Mouse (Mus musculus): Measurements from ENCODE around the gene Gm49510. TPM values are rescaled to one million over a fixed set of nuclear protein-coding genes. Genes with fewer than 3 reads are reported as not detected.
A peak's percentile ranks its signal among the peaks of the same experiment; 100 is the strongest.

Gm49510 gene
- polyA plus RNA-seq, 1 experiment from 2014 or later = not detected

- Histone ChIP-seq H3K9ac (ENCODE audit: low read depth, low read length) (peak overlapping the region; percentile 58), H3K36me3 (ENCODE audit: control insufficient read depth, insufficient read depth, low read length) (no peaks in the 10 kb centered on the region), H3K4me1 (ENCODE audit: control insufficient read depth, insufficient read depth, low read length) (peaks cover 11% of the 10 kb centered on the region), H3K9me3 (replicated peaks; ENCODE audit: control insufficient read depth, low read length, poor library complexity, severe bottlenecking) (no peaks in the 10 kb centered on the region), H3K27ac (ENCODE audit: low read length) (no peak overlapping the region), H3K4me3 (ENCODE audit: low read depth, low read length) (peak overlapping the region; percentile 29), H3K27me3 (ENCODE audit: control insufficient read depth, insufficient read depth, low read depth, low read length) (peaks cover 5% of the 10 kb centered on the region), H3K4me2 (ENCODE audit: low read length) (peak overlapping the region; percentile 61)
- ATAC-seq = no peak
- 2% methylated on average over 26 of the region's 35 CpGs for WGBS
Observed at GRCm38 (mm10) chr15:78927788-78928457, 28.5 kb downstream of the Gm49510 start.

GRCm38 (mm10) chr15:78928539-78928938 is 29.1 kb downstream of the Gm49510 start:
- Histone ChIP-seq H3K9me3 (replicated peaks; ENCODE audit: control insufficient read depth, low read length, poor library complexity, severe bottlenecking) (no peaks in the 10 kb centered on the region), H3K4me2 (ENCODE audit: low read length) (peak overlapping the region; percentile 61), H3K27ac (ENCODE audit: low read length) (no peak overlapping the region), H3K27me3 (ENCODE audit: control insufficient read depth, insufficient read depth, low read depth, low read length) (peaks cover 5% of the 10 kb centered on the region), H3K4me3 (ENCODE audit: low read depth, low read length) (no peak overlapping the region), H3K9ac (ENCODE audit: low read depth, low read length) (no peak overlapping the region), H3K36me3 (ENCODE audit: control insufficient read depth, insufficient read depth, low read length) (no peaks in the 10 kb centered on the region), H3K4me1 (ENCODE audit: control insufficient read depth, insufficient read depth, low read length) (peaks cover 11% of the 10 kb centered on the region)
- no peak for ATAC-seq
- WGBS = 58% methylated on average over 7 of the region's 8 CpGs

DNA sequence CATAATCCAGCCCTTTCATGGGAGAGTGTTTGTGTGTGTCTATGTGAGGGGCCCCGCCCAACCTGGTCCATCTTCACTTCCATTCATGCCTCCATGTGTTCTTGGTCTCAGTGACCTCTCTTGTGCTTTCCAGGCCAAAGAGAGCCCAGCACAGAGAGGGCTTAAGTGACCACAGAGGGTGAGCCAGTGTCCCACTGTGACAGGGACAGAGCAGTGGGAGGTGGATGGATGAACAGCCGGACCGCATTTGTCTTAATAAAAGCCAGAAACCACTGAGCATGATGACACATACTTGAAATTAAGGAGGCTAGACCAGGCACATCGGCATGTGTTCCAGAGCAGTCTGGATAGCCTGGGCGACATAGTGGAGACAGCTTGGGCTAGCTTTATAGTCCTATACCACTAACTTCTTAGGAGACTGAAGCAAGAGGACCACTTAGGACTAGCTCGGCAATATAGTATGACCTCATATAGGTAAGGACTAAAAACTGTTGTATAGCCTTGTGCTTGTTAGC is 30.8 kb downstream of the Gm49510 start:
- 93% methylated on average over 6 of the region's 6 CpGs for WGBS
- Histone ChIP-seq H3K4me1 (ENCODE audit: control insufficient read depth, insufficient read depth, low read length) (peaks cover 11% of the 10 kb centered on the region), H3K27ac (ENCODE audit: low read length) (no peak overlapping the region), H3K9me3 (replicated peaks; ENCODE audit: control insufficient read depth, low read length, poor library complexity, severe bottlenecking) (no peaks in the 10 kb centered on the region), H3K9ac (ENCODE audit: low read depth, low read length) (no peak overlapping the region), H3K4me2 (ENCODE audit: low read length) (no peak overlapping the region), H3K4me3 (ENCODE audit: low read depth, low read length) (no peak overlapping the region), H3K36me3 (ENCODE audit: control insufficient read depth, insufficient read depth, low read length) (no peaks in the 10 kb centered on the region), H3K27me3 (ENCODE audit: control insufficient read depth, insufficient read depth, low read depth, low read length) (peaks cover 5% of the 10 kb centered on the region)
- no peak for ATAC-seq

DNA sequence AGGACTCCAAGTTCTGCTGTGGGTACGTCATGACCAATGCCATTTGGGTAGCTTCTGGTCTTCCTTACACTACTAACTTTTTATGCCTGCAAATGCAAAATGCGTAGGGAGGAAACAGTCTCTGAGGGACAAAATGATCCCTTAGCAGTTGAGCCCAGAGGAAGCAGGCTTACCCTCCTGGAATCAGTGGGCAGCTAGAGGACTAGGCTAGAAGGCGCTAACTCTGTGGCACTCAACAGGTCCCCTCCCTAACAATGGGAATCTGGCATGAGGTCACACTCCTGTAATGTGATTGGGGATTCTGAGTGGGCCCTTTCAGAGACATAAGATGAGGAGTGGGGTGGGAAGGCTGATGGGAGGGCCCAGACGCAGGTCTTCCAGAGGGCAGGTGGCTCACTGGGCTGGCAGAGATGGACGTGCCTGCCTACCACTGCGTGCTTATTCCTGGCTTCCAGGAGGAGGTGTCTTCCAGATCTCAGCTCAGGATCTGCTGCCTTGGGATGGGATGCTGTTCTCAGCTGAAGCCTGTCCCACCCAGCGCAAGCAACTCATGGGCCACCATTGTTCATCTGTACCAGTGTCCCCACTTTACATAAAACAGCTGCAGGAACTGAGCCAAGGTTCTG is 31.4 kb downstream of the Gm49510 start:
- Histone ChIP-seq H3K4me1 (ENCODE audit: control insufficient read depth, insufficient read depth, low read length) (peaks cover 15% of the 10 kb centered on the region), H3K4me3 (ENCODE audit: low read depth, low read length) (no peak overlapping the region), H3K27ac (ENCODE audit: low read length) (no peak overlapping the region), H3K9me3 (replicated peaks; ENCODE audit: control insufficient read depth, low read length, poor library complexity, severe bottlenecking) (no peaks in the 10 kb centered on the region), H3K27me3 (ENCODE audit: control insufficient read depth, insufficient read depth, low read depth, low read length) (peaks cover 5% of the 10 kb centered on the region), H3K4me2 (ENCODE audit: low read length) (no peak overlapping the region), H3K9ac (ENCODE audit: low read depth, low read length) (no peak overlapping the region), H3K36me3 (ENCODE audit: control insufficient read depth, insufficient read depth, low read length) (no peaks in the 10 kb centered on the region)
- ATAC-seq = no peak
- WGBS = 94% methylated on average over 7 of the region's 7 CpGs

- no peak for ATAC-seq
- no peaks in the 10 kb centered on the region for H3K36me3 ChIP-seq (ENCODE audit: control insufficient read depth, insufficient read depth, low read length)
- H3K27ac ChIP-seq (ENCODE audit: low read length) = no peak overlapping the region
- no peak overlapping the region for H3K4me3 ChIP-seq (ENCODE audit: low read depth, low read length)
- peaks cover 12% of the 10 kb centered on the region for H3K4me1 ChIP-seq (ENCODE audit: control insufficient read depth, insufficient read depth, low read length)
- H3K27me3 ChIP-seq (ENCODE audit: control insufficient read depth, insufficient read depth, low read depth, low read length) = peaks cover 5% of the 10 kb centered on the region
- 20% methylated on average over 3 of the region's 3 CpGs for WGBS
- H3K9me3 ChIP-seq (replicated peaks; ENCODE audit: control insufficient read depth, low read length, poor library complexity, severe bottlenecking) = no peaks in the 10 kb centered on the region
- no peak overlapping the region for H3K9ac ChIP-seq (ENCODE audit: low read depth, low read length)
- no peak overlapping the region for H3K4me2 ChIP-seq (ENCODE audit: low read length)
Observed at GRCm38 (mm10) chr15:78931577-78931976, 32.1 kb downstream of the Gm49510 start.

DNA sequence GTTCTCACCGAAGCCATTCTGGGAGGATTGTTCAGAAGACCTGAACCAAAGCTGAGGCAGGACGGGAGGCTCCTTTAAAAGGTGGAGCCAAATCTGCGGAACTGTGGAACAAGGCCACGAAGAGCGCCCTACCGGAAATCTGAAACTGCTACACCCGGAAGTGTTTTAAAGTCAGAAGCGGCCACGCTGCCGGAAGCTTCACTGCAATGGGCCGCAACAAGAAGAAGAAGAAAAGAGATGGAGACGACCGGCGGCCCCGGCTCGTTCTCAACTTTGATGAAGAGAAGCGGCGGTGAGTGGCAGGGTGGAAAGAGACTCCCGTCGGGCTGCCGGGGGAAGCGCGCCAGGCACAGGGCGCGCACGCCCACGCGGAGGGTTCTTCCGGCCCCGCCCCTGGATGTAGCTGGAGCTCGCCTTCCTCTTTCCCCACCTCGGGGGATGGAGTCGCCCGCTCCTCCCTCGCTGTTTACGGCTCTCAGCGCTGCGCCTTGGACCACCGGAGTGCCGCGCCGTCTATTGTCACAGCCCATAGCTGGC is 35.4 kb downstream of the Gm49510 start, which contains the start of gene Nol12:
Gene Nol12 (plus strand): TSS at position 150 of the 537 bp plus-strand sequence.
- Histone ChIP-seq H3K4me3 (ENCODE audit: low read depth, low read length) (peak within 1 kb of the TSS; percentile 56), H3K27ac (ENCODE audit: low read length) (peak within 1 kb of the TSS; percentile 75), H3K27me3 (ENCODE audit: control insufficient read depth, insufficient read depth, low read depth, low read length) (no peaks in the 10 kb centered on the region), H3K9me3 (replicated peaks; ENCODE audit: control insufficient read depth, low read length, poor library complexity, severe bottlenecking) (no peaks in the 10 kb centered on the region), H3K4me2 (ENCODE audit: low read length) (peak within 1 kb of the TSS; percentile 63), H3K4me1 (ENCODE audit: control insufficient read depth, insufficient read depth, low read length) (peaks cover 8% of the 10 kb centered on the region), H3K36me3 (ENCODE audit: control insufficient read depth, insufficient read depth, low read length) (peaks cover 10% of the 10 kb centered on the region), H3K9ac (ENCODE audit: low read depth, low read length) (peak within 1 kb of the TSS; percentile 62)
- under 1% methylated on average over 41 of the region's 42 CpGs for WGBS
- peak; percentile 91 for ATAC-seq

- H3K4me1 ChIP-seq (ENCODE audit: control insufficient read depth, insufficient read depth, low read length) = peaks cover 8% of the 10 kb centered on the region
- peaks cover 24% of the 10 kb centered on the region for H3K36me3 ChIP-seq (ENCODE audit: control insufficient read depth, insufficient read depth, low read length)
- H3K4me3 ChIP-seq (ENCODE audit: low read depth, low read length) = no peak overlapping the region
- no peak for ATAC-seq
- H3K9me3 ChIP-seq (replicated peaks; ENCODE audit: control insufficient read depth, low read length, poor library complexity, severe bottlenecking) = no peaks in the 10 kb centered on the region
- no peak overlapping the region for H3K27ac ChIP-seq (ENCODE audit: low read length)
- 95% methylated on average over 12 of the region's 12 CpGs for WGBS
- no peak overlapping the region for H3K9ac ChIP-seq (ENCODE audit: low read depth, low read length)
- H3K27me3 ChIP-seq (ENCODE audit: control insufficient read depth, insufficient read depth, low read depth, low read length) = no peaks in the 10 kb centered on the region
- H3K4me2 ChIP-seq (ENCODE audit: low read length) = no peak overlapping the region
Observed at GRCm38 (mm10) chr15:78936403-78936802, 36.9 kb downstream of the Gm49510 start.

GRCm38 (mm10) chr15:78937311-78937710 is 37.8 kb downstream of the Gm49510 start:
- Histone ChIP-seq H3K4me3 (ENCODE audit: low read depth, low read length) (no peak overlapping the region), H3K36me3 (ENCODE audit: control insufficient read depth, insufficient read depth, low read length) (peaks cover 26% of the 10 kb centered on the region), H3K9ac (ENCODE audit: low read depth, low read length) (no peak overlapping the region), H3K4me1 (ENCODE audit: control insufficient read depth, insufficient read depth, low read length) (peaks cover 8% of the 10 kb centered on the region), H3K27me3 (ENCODE audit: control insufficient read depth, insufficient read depth, low read depth, low read length) (no peaks in the 10 kb centered on the region), H3K27ac (ENCODE audit: low read length) (no peak overlapping the region), H3K9me3 (replicated peaks; ENCODE audit: control insufficient read depth, low read length, poor library complexity, severe bottlenecking) (no peaks in the 10 kb centered on the region), H3K4me2 (ENCODE audit: low read length) (no peak overlapping the region)
- WGBS = 73% methylated on average over 10 of the region's 10 CpGs
- ATAC-seq = no peak

GRCm38 (mm10) chr15:78937963-78938362 is 38.5 kb downstream of the Gm49510 start:
- H3K4me3 ChIP-seq (ENCODE audit: low read depth, low read length) = no peak overlapping the region
- H3K36me3 ChIP-seq (ENCODE audit: control insufficient read depth, insufficient read depth, low read length) = peaks cover 26% of the 10 kb centered on the region
- H3K4me2 ChIP-seq (ENCODE audit: low read length) = no peak overlapping the region
- no peaks in the 10 kb centered on the region for H3K27me3 ChIP-seq (ENCODE audit: control insufficient read depth, insufficient read depth, low read depth, low read length)
- no peak for ATAC-seq
- no peaks in the 10 kb centered on the region for H3K9me3 ChIP-seq (replicated peaks; ENCODE audit: control insufficient read depth, low read length, poor library complexity, severe bottlenecking)
- H3K27ac ChIP-seq (ENCODE audit: low read length) = no peak overlapping the region
- H3K9ac ChIP-seq (ENCODE audit: low read depth, low read length) = no peak overlapping the region
- 66% methylated on average over 2 of the region's 2 CpGs for WGBS
- H3K4me1 ChIP-seq (ENCODE audit: control insufficient read depth, insufficient read depth, low read length) = peaks cover 13% of the 10 kb centered on the region

Measured in midbrain, embryonic 16.5 days (tissue).